Mouse (Mus musculus): Measurements from ENCODE around the gene Gm45808. TPM values are rescaled to one million over a fixed set of nuclear protein-coding genes. Genes with fewer than 3 reads are reported as not detected.

Gene Gm45808
- polyA plus RNA-seq, 1 experiment: not detected

- no peak for TF ChIP-seq GATA1 (IDR thresholded peaks at IDR 0.05; ENCODE audit: low read length)
These were observed 28.8 kb upstream of the Gm45808 start for GRCm38 (mm10) chr7:45515436-45515835.

- TF ChIP-seq GATA1 (IDR thresholded peaks at IDR 0.05; ENCODE audit: low read length): no peak
These were observed 27.8 kb upstream of the Gm45808 start for GRCm38 (mm10) chr7:45514411-45514810.

DNA sequence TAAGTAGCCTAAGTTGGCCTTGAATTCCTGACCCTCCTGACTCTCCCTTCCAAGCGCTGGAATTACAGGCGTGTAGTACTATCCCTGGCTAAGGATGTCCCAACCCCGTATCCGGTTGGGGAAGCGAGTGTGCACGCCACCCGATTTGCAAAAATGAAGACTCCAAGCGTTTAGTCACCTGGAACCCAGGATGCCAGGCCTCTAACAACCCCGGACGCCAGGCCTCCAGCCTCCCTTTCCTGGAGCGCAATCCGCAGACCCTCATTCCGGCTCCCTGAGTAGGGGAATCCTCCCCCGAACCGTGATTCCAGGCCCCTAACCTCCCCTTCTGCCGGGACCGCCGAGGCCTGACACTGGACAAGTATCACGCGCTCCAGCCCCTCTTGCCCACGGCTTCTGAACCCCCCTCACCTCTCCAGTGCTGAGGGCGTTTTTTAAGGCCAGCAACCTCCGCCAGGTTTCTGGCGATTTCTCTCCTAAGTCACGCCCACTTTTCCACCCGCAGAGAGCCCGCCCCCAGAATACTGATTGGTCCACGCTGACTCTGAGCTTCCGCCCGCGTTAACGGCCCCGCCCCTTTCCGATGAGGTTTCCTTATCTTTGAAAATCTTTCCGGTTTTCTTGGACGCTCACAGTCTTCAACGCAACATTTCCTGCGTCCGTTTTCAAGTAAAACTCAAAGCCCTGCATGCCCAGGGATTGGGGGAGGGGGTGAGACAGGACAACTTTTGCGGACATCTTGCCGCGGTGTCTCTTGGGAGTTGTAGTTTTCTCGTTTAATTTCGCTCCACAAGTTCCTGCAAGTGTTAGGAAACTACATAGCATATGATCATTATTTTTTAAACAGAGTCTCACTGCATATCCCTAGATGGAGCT, 23.5 kb upstream of the Gm45808 start, which contains the start of gene Nucb1:
Gene Nucb1, minus strand, starts transcription at position 495 of the 876 bp plus-strand sequence.
- no peak for TF ChIP-seq GATA1 (IDR thresholded peaks at IDR 0.05; ENCODE audit: low read length)

DNA sequence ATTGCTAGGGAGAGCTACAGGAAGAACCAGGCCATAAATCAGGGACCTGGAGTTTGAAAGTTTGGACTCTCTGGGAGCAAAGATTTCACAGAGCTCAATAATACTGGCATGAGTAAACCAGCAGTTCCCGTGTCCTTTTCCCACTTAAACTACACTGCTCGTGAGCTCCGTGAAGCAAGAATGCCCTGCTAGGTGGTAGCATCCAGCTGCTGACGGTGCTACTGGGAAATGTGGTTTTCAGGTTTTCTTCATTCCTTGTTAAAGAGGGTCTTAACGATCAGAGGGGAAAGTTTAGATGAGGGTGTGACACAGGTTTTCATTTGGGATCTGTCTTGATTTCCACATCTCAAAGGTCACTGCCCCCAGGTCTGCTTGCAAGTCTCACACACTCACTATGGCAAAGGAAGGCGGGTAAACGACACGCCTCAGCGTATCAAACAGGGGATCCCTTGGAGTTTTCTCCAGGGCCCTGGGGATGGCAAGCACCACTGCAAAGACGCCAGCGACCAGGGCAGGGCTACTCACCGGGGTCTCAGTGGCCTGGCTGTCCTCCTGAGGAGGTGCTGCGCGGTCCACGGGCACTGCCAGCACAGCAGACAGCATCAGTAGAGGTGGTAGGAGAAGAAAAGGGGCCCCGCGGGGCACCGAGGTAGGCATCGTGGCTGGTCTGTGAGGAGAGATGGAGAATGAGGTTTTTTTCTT, 22.7 kb upstream of the Gm45808 start:
- TF ChIP-seq GATA1 (IDR thresholded peaks at IDR 0.05; ENCODE audit: low read length): no peak

DNA sequence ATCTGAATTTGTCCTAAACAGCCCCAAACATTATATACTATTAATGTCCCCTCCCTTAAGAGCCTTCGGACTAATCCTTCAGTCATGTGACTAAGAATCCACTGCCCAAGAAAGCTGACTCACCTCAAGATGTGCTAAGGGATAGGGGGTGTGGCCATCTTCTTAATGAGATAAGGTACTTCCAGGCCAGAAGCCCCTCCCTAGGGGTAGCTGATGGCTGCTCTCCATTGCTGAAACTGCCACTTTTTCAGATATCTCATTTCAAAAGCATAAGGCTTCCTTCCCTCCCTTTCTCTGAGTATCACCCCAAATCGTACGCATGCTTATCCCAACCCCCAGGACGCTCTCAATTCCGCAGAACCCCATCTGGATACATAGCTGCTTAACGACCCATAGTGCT, 21.9 kb upstream of the Gm45808 start:
- TF ChIP-seq GATA1 (IDR thresholded peaks at IDR 0.05; ENCODE audit: low read length): peak; percentile 88

DNA sequence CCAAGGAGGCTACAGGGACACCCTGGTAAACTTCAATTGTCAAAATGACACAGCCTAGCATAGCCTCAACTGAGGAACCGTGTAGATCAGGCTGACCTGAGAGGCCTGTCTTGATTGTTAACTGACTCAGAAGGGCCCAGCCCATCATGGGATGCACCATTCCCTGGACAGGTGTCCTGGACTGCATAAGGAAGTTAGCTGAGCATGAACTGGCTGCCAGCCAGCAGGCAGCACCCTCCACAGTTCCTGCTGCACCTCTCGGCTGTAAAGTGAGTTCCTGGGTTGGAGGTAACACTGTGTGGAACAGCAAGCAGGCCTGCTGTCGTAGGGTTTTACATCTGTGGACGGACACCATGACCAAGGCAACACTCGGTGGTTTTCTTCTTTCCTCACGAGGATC, 21.0 kb upstream of the Gm45808 start:
- no peak for TF ChIP-seq GATA1 (IDR thresholded peaks at IDR 0.05; ENCODE audit: low read length)

DNA sequence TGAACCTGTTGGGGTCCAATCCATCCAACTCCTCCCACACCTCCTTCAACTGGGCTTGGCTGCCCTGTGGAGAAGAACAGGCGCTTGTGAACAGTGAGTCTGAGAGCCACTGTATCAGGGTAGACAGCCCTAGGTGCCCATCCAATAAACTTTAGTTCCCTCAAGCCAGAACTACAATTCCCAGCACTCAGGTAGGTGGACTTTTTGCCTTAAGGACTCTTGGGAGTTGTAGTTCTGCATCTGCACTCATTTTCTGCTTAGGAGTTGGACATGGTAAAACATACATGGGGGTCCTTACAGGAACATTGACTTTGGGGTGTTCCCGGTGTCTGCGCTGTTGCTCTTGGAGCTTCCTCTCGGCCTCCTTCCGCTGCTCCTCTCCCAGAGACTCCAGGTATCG, 11.8 kb upstream of the Gm45808 start:
- TF ChIP-seq GATA1 (IDR thresholded peaks at IDR 0.05; ENCODE audit: low read length): no peak

GRCm38 (mm10) chr7:45494548-45494947, 7.9 kb upstream of the Gm45808 start:
- no peak for TF ChIP-seq GATA1 (IDR thresholded peaks at IDR 0.05; ENCODE audit: low read length)

GRCm38 (mm10) chr7:45492951-45493350, 6.3 kb upstream of the Gm45808 start:
- no peak for TF ChIP-seq GATA1 (IDR thresholded peaks at IDR 0.05; ENCODE audit: low read length)

DNA sequence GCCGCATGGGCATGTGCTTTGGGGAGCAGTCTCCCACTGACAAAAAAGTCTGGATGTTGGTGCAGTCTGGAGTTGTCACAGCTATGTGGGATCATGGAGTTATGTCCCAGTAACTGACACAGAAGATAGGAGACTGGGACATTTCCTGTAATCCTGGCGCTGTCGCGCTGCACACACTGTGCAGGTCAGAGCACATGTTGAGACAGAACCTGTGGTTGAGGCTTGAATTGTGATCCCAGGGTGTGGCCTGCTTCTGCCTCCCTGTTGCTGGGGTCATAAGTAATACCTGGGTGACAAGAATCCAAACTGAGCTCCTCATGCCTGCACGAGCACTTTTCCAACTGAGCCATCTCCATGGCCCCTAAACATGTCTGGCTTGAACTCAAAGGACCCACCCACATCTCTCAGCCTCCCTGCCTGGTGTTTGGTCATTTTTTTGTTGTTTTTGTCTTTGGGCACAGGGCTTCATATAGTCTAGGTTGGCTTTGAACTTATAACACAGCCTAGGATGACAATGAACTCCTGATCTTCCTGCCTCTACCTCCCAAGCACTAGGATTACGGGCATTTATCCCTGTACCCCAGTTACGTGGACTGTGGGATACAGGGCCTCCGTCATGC, 5.7 kb upstream of the Gm45808 start:
- TF ChIP-seq GATA1 (IDR thresholded peaks at IDR 0.05; ENCODE audit: low read length): no peak

DNA sequence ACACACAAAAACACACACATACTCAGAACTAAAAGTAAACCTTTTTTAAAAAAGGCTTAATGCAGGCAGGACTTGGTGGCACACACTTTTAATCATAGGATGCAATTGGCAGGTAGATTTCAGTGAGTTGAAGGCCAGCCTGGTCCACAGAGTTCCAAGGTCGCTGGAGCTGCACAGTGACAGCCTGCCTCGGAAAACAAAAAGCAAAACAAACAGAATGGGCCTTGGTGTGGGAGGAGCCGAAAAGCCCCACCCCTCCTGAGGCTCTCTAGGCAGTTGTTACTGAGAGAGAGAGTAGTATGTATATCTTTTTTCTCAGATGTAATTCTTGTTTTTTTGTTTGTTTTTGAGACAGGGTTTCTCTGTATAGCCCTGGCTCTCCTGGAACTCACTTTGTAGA, 4.7 kb upstream of the Gm45808 start:
- no peak for TF ChIP-seq GATA1 (IDR thresholded peaks at IDR 0.05; ENCODE audit: low read length)

DNA sequence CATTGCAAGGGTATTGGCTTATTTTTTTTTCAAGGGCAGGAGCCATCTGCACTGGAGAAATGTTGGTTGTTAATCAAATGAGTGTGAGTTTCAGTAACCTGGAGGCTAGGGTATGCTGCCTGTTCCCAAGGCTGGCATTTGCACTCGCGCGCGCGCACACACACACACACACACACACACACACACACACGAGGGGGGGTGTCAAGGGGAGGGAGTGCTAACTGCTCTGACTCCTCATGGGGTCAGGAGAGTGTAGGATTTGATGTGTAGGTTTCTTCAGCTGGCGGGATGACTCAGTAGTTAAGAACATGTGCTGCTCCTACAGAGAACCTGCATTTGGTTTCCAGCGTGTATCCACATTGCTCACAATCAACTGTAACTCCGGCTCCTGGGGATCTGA, 4.2 kb upstream of the Gm45808 start:
- no peak for TF ChIP-seq GATA1 (IDR thresholded peaks at IDR 0.05; ENCODE audit: low read length)

- TF ChIP-seq GATA1 (IDR thresholded peaks at IDR 0.05; ENCODE audit: low read length): no peak
These were observed 3.0 kb upstream of the Gm45808 start for GRCm38 (mm10) chr7:45489578-45489977.

- no peak for TF ChIP-seq GATA1 (IDR thresholded peaks at IDR 0.05; ENCODE audit: low read length)
These were observed 1.9 kb upstream of the Gm45808 start, which contains the start of gene Dhdh for GRCm38 (mm10) chr7:45488293-45489204. Gene Dhdh, minus strand, starts transcription at chr7:45488805.

DNA sequence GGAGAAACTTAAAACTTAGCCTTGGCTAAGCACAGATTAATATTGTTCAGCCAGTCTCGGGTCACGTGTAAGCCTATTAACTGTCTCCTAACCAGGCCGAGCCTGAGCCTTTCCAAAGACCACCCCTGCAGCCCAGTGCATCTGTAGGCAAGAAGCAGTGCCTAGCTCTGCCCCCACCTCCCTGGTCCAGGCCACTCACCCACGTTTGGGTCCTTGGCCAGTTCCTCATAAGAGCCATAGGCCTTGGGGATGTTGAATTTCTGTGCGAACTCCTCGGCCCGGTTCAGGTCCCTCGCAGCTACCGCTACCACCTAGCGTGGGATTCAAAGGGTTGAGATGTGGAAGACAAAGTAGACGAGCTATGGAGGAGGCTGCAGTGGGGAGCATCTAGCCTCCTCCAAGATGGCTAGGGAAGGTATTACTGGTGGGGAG, 1.3 kb upstream of the Gm45808 start:
- TF ChIP-seq GATA1 (IDR thresholded peaks at IDR 0.05; ENCODE audit: low read length): no peak

All from G1E-ER4 (cell line).